Mouse (Mus musculus) lung, postnatal 0 days (tissue): ENCODE data around the gene Psg16.

Experiments
- CTCF ChIP-seq: IDR thresholded peaks from 2 replicates; pipeline ENCODE4 v1.5.1; 2016; ENCODE audit warnings: antibody characterized with exemption, mild to moderate bottlenecking
- EP300 ChIP-seq: IDR thresholded peaks from 2 replicates; pipeline ENCODE4 v1.6.1; 2016; ENCODE audit warnings: antibody characterized with exemption, mild to moderate bottlenecking, control low read depth

GRCm38 (mm10) chr7:17028923-17029322 lies 44.9 kb upstream of the Psg16 start:
- TF ChIP-seq CTCF (no peak), EP300 (no peak)
